Mouse (Mus musculus): ENCODE measurements around the gene Prm3.
A peak's percentile ranks its signal among the peaks of the same experiment; 100 is the strongest.

Prm3 gene

GRCm38 (mm10) chr16:10770531-10771325 is 20.0 kb downstream of the Prm3 start:
- DNase-seq (ENCODE audit: low spot score): no peak

GRCm38 (mm10) chr16:10769661-10770060 is 21.1 kb downstream of the Prm3 start:
- DNase-seq (ENCODE audit: low spot score): no peak

- no peak for DNase-seq (ENCODE audit: low spot score)
Measured at GRCm38 (mm10) chr16:10768821-10769220, 21.9 kb downstream of the Prm3 start.

- peak; percentile 74 for DNase-seq (ENCODE audit: low spot score)
Measured at GRCm38 (mm10) chr16:10767158-10767557, 23.6 kb downstream of the Prm3 start.

- DNase-seq (ENCODE audit: low spot score): no peak
Measured at GRCm38 (mm10) chr16:10764323-10764722, 26.4 kb downstream of the Prm3 start.

- no peak for DNase-seq (ENCODE audit: low spot score)
Measured at GRCm38 (mm10) chr16:10763540-10764264, 27.0 kb downstream of the Prm3 start.

- DNase-seq (ENCODE audit: low spot score): no peak
Measured at GRCm38 (mm10) chr16:10762569-10763180, 28.0 kb downstream of the Prm3 start.

GRCm38 (mm10) chr16:10761182-10761581 is 29.5 kb downstream of the Prm3 start:
- no peak for DNase-seq (ENCODE audit: low spot score)

- no peak for DNase-seq (ENCODE audit: low spot score)
Measured at GRCm38 (mm10) chr16:10756168-10756567, 34.5 kb downstream of the Prm3 start.

- DNase-seq (ENCODE audit: low spot score): no peak
Measured at GRCm38 (mm10) chr16:10754521-10755296, 36.0 kb downstream of the Prm3 start.

GRCm38 (mm10) chr16:10749824-10750223 is 40.9 kb downstream of the Prm3 start:
- no peak for DNase-seq (ENCODE audit: low spot score)

GRCm38 (mm10) chr16:10749226-10749625 is 41.5 kb downstream of the Prm3 start:
- DNase-seq (ENCODE audit: low spot score): no peak

- DNase-seq (ENCODE audit: low spot score): no peak
Measured at GRCm38 (mm10) chr16:10741082-10741481, 49.6 kb downstream of the Prm3 start.
